Mouse (Mus musculus) hindbrain, embryonic 11.5 days (tissue): ENCODE data around the gene Bsdc1. TPM values are rescaled to one million over a fixed set of nuclear protein-coding genes. Genes with fewer than 3 reads are reported as not detected.
"Not testable (repeated sequence)": the region's sequence is repeated elsewhere in the genome, so short reads cannot be mapped to it uniquely, and the experiment has no call there.

Experiments used
- ATAC-seq: fragments of 200-750 bp; cut with Nextera tagmentation; 2 replicates; pipeline ENCODE4 v1.8.0; 2017; ENCODE audit warnings: mild to moderate bottlenecking, moderate TSS enrichment, moderate library complexity; ENCODE audit not compliant: low FRiP score
- DNase-seq: peaks from one replicate; pipeline ENCODE4 v3.0.0-alpha.2; 2015; ENCODE audit warnings: low spot score
- H3K27ac ChIP-seq: fragments of 300-500 bp; sonication (generic); 2 replicates; pipeline ENCODE4 v1.5.1; 2014; ENCODE audit warnings: mild to moderate bottlenecking, low read depth, low read length
- H3K27me3 ChIP-seq: fragments of 300-500 bp; sonication (generic); 2 replicates; pipeline ENCODE4 v1.6.1; 2014; ENCODE audit warnings: mild to moderate bottlenecking, low read length, moderate library complexity, mixed read lengths; ENCODE audit not compliant: control insufficient read depth, insufficient read depth
- H3K36me3 ChIP-seq: fragments of 300-500 bp; sonication (generic); 2 replicates; pipeline ENCODE4 v1.6.1; 2014; ENCODE audit warnings: mild to moderate bottlenecking, low read length, moderate library complexity, mixed read lengths; ENCODE audit not compliant: control insufficient read depth, insufficient read depth
- H3K4me1 ChIP-seq: fragments of 300-500 bp; sonication (generic); replicated peaks from 2 replicates; pipeline ENCODE4 v1.6.1; 2014; ENCODE audit warnings: low read length, mixed read lengths; ENCODE audit not compliant: control insufficient read depth, insufficient read depth
- H3K4me2 ChIP-seq: fragments of 300-500 bp; sonication (generic); replicated peaks from 2 replicates; pipeline ENCODE4 v1.6.1; 2014; ENCODE audit warnings: mild to moderate bottlenecking, low read depth, low read length
- H3K4me3 ChIP-seq: fragments of 300-500 bp; sonication (generic); 2 replicates; pipeline ENCODE4 v1.5.1; 2014; ENCODE audit warnings: low read depth, low read length
- H3K9ac ChIP-seq: fragments of 300-500 bp; sonication (generic); 2 replicates; pipeline ENCODE4 v1.6.1; 2014; ENCODE audit warnings: low read depth, low read length
- H3K9me3 ChIP-seq: fragments of 300-500 bp; sonication (generic); 2 replicates; pipeline ENCODE4 v1.6.1; 2016; ENCODE audit warnings: low read length; ENCODE audit not compliant: control insufficient read depth
- WGBS: fragments of 180-500 bp; shearing (Covaris S2); extraction: QIAGEN DNeasy Blood & Tissue Kit; methylation state at CpG from one replicate; pipeline ENCODE4 v1.1.7; 2014; 5-methylcytosine and 5-hydroxymethylcytosine counted together
- polyA plus RNA-seq: library from polyadenylated mRNA; unstranded; fragments of >200 nt; fragmentation: Nextera tagmentation; extraction: Ambion mirVana; gene quantifications from 2 replicates; pipeline ENCODE4 v1.2.1, GENCODE M21; 2014

The Bsdc1 gene
- polyA plus RNA-seq, 1 experiment from 2014 or later, result 25.6 TPM

GRCm38 (mm10) chr4:129448713-129449112 is 12.7 kb upstream of the Bsdc1 start:
- no peaks in the 10 kb centered on the region for H3K27me3 ChIP-seq
- H3K27ac ChIP-seq, result no peak overlapping the region
- DNase-seq (no peak), ATAC-seq (no peak)
- H3K4me1 ChIP-seq, result no peaks in the 10 kb centered on the region
- WGBS, result 84% methylated on average over 6 of the region's 6 CpGs
- H3K36me3 ChIP-seq, result no peaks in the 10 kb centered on the region
- no peak overlapping the region for H3K4me3 ChIP-seq
- H3K9me3 ChIP-seq, result no peaks in the 10 kb centered on the region
- no peak overlapping the region for H3K4me2 ChIP-seq
- no peak overlapping the region for H3K9ac ChIP-seq

- no peak for DNase-seq
- Histone ChIP-seq H3K4me1 (no peaks in the 10 kb centered on the region), H3K27ac (no peak overlapping the region), H3K27me3 (no peaks in the 10 kb centered on the region), H3K36me3 (no peaks in the 10 kb centered on the region), H3K9me3 (no peaks in the 10 kb centered on the region), H3K4me3 (no peak overlapping the region), H3K9ac (no peak overlapping the region), H3K4me2 (no peak overlapping the region)
- WGBS, result 80% methylated on average over 2 of the region's 2 CpGs
- no peak for ATAC-seq
These were observed 10.5 kb upstream of the Bsdc1 start for GRCm38 (mm10) chr4:129450851-129451250.

GRCm38 (mm10) chr4:129451471-129452169 is 9.8 kb upstream of the Bsdc1 start:
- DNase-seq (no peak), ATAC-seq (no peak)
- Histone ChIP-seq H3K27ac (no peak overlapping the region), H3K36me3 (no peaks in the 10 kb centered on the region), H3K9me3 (no peaks in the 10 kb centered on the region), H3K27me3 (no peaks in the 10 kb centered on the region), H3K9ac (no peak overlapping the region), H3K4me1 (no peaks in the 10 kb centered on the region), H3K4me3 (no peak overlapping the region), H3K4me2 (no peak overlapping the region)
- 86% methylated on average over 15 of the region's 15 CpGs for WGBS

GRCm38 (mm10) chr4:129455265-129455664 is 6.1 kb upstream of the Bsdc1 start:
- DNase-seq, result peak; percentile 89
- Histone ChIP-seq H3K9ac (no peak overlapping the region), H3K4me1 (no peaks in the 10 kb centered on the region), H3K27me3 (no peaks in the 10 kb centered on the region), H3K4me2 (no peak overlapping the region), H3K4me3 (no peak overlapping the region), H3K27ac (no peak overlapping the region), H3K9me3 (no peaks in the 10 kb centered on the region), H3K36me3 (no peaks in the 10 kb centered on the region)
- WGBS, result 4% methylated on average over 5 of the region's 5 CpGs
- peak; percentile 63; the same call in 1 of the 2 replicates for ATAC-seq

GRCm38 (mm10) chr4:129456126-129456525 is 5.3 kb upstream of the Bsdc1 start:
- H3K4me1 ChIP-seq, result no peaks in the 10 kb centered on the region
- no peaks in the 10 kb centered on the region for H3K36me3 ChIP-seq
- 62% methylated on average over 5 of the region's 5 CpGs for WGBS
- DNase-seq (no peak), ATAC-seq (no peak)
- no peaks in the 10 kb centered on the region for H3K27me3 ChIP-seq
- H3K9me3 ChIP-seq, result no peaks in the 10 kb centered on the region
- no peak overlapping the region for H3K4me3 ChIP-seq
- H3K4me2 ChIP-seq, result no peak overlapping the region
- H3K9ac ChIP-seq, result no peak overlapping the region
- H3K27ac ChIP-seq, result no peak overlapping the region

- H3K36me3 ChIP-seq, H3K4me1 ChIP-seq, H3K9ac ChIP-seq, H3K4me3 ChIP-seq, H3K4me2 ChIP-seq, H3K27me3 ChIP-seq, H3K9me3 ChIP-seq, DNase-seq, ATAC-seq, H3K27ac ChIP-seq: not testable (repeated sequence)
- WGBS, result 88% methylated on average over 2 of the region's 2 CpGs
These were observed 4.1 kb upstream of the Bsdc1 start for GRCm38 (mm10) chr4:129457311-129457710.

- no peak overlapping the region for H3K27ac ChIP-seq
- no peaks in the 10 kb centered on the region for H3K9me3 ChIP-seq
- no peaks in the 10 kb centered on the region for H3K27me3 ChIP-seq
- H3K4me2 ChIP-seq, result no peak overlapping the region
- no peak overlapping the region for H3K9ac ChIP-seq
- WGBS, result 94% methylated on average over 3 of the region's 3 CpGs
- H3K36me3 ChIP-seq, result no peaks in the 10 kb centered on the region
- ATAC-seq (no peak), DNase-seq (no peak)
- peaks cover 5% of the 10 kb centered on the region for H3K4me1 ChIP-seq
- H3K4me3 ChIP-seq, result no peak overlapping the region
These were observed 1.7 kb upstream of the Bsdc1 start for GRCm38 (mm10) chr4:129459726-129460125.

- Histone ChIP-seq H3K27me3 (no peaks in the 10 kb centered on the region), H3K4me1 (peaks cover 5% of the 10 kb centered on the region), H3K9ac (peak overlapping the region; percentile 82), H3K4me3 (peak overlapping the region; percentile 47), H3K9me3 (no peaks in the 10 kb centered on the region), H3K27ac (peak overlapping the region; percentile 83), H3K4me2 (peak overlapping the region; percentile 67), H3K36me3 (no peaks in the 10 kb centered on the region)
- WGBS, result 0% methylated on average over 4 of the region's 4 CpGs
- DNase-seq (no peak), ATAC-seq (peak; percentile 39; the same call in 1 of the 2 replicates)
These were observed 576 bp upstream of the Bsdc1 start for GRCm38 (mm10) chr4:129460827-129461182.

GRCm38 (mm10) chr4:129462118-129462517 is 737 bp downstream of the Bsdc1 start:
- peaks cover 2% of the 10 kb centered on the region; the same call in 1 of the 2 replicates for H3K36me3 ChIP-seq
- DNase-seq (no peak), ATAC-seq (no peak)
- H3K27me3 ChIP-seq, result no peaks in the 10 kb centered on the region
- H3K27ac ChIP-seq, result no peak overlapping the region
- no peaks in the 10 kb centered on the region for H3K9me3 ChIP-seq
- peak overlapping the region; percentile 79 for H3K9ac ChIP-seq
- H3K4me2 ChIP-seq, result peak overlapping the region; percentile 81
- WGBS, result 47% methylated on average over 3 of the region's 3 CpGs
- H3K4me3 ChIP-seq, result peak overlapping the region; percentile 88
- peaks cover 5% of the 10 kb centered on the region for H3K4me1 ChIP-seq
